Mouse (Mus musculus): ENCODE data around the gene Gpx4.

Gpx4 gene

GRCm38 (mm10) chr10:80072623-80073489 is 25.9 kb downstream of the Gpx4 start:
- no peak for DNase-seq (ENCODE audit: low spot score)

GRCm38 (mm10) chr10:80074813-80075601 is 28.0 kb downstream of the Gpx4 start:
- peak; percentile 66 for DNase-seq (ENCODE audit: low spot score)

GRCm38 (mm10) chr10:80075924-80076323 is 29.0 kb downstream of the Gpx4 start:
- no peak for DNase-seq (ENCODE audit: low spot score)

DNA sequence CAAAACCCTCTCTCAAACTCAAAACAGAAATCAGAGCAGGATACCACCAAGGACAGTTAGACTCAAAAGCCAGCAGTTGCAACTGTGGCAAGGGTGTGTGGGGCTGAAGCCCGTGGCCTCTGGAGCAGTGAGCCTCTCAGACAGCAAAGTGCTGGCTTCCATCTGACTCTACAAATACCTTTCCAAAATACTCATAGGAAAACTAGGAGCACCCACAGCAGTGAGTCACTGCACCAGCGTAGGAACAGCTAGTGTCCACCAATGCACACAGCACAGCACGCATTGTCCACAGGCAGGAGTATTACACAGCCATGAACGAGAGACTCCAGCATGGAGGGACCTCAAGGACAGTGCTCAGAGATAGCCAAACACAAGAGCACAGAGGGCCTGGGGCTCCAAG is 29.4 kb downstream of the Gpx4 start:
- DNase-seq (ENCODE audit: low spot score) = no peak

- no peak for DNase-seq (ENCODE audit: low spot score)
Observed at GRCm38 (mm10) chr10:80077312-80077711, 30.3 kb downstream of the Gpx4 start.

DNA sequence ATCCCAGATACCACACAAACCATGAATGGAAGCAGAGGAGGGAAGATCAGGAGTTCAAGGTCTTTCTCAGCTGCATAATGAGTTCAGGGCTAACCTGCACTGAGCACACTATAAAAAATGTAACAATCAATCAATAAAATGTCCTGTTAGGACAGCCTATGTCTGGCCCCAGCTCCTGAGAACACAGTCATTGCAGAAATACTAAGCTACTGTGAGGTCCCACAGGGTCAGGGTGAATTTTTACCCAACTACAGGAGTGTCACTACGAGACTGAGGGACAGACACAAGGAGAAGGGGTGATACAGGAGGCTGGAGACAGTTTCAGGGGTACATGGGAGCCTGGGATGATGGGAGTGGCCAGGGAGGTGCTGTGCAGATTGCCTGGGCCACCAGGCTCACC is 31.4 kb downstream of the Gpx4 start:
- DNase-seq (ENCODE audit: low spot score) = no peak

- peak; percentile 70 for DNase-seq (ENCODE audit: low spot score)
Observed at GRCm38 (mm10) chr10:80080396-80081070, 33.6 kb downstream of the Gpx4 start.

DNA sequence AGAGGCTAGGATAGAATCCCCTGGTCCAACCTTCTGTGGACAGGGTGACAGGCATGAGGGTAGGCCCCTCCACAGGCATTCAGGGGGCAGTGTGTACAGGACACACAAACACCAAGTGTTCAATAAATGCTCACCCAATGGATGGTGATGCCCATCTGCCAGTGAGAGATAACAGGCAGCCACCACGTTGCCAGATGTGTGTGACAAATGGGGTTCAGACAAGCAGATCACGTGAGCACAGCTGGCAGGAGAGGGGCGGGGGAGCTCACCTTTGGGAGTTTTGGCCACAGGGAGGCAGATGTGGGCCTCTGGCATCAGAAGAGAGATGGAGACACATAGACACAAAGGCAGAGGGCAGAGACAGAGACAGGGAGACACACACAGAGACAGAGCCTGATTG is 34.1 kb downstream of the Gpx4 start:
- peak; percentile 73 for DNase-seq (ENCODE audit: low spot score)

DNA sequence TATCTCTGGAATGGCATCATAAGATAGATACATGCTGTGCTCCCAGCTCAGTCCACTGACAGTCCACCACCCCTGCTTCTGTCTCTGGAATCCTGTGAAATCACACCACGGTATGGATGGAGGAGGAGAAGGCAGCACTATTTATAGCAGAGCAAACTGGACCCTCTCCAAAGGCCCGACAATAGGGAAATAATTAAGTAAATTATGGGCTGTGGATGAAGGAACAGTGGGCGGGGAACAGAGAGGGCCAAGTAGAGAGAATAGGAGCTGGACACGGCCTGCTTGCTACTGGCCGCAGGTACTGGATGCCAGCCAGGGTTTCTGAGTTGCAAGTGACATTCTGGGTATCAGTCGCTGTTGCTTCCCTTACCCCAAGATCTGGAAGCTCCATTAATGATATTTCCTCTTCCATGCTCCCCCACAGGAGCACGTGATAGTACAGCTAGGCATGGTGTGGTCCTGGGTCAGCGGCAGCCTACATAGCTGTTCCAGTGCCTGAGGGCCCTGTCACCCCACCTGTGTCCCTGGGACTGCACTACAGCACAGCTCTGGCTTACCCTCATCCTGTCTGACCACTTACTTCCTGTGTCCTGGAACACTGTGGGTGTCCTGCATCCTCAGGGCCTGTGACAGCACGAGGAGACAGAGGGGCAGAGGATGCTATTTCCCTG is 38.0 kb downstream of the Gpx4 start:
- no peak for DNase-seq (ENCODE audit: low spot score)

DNA sequence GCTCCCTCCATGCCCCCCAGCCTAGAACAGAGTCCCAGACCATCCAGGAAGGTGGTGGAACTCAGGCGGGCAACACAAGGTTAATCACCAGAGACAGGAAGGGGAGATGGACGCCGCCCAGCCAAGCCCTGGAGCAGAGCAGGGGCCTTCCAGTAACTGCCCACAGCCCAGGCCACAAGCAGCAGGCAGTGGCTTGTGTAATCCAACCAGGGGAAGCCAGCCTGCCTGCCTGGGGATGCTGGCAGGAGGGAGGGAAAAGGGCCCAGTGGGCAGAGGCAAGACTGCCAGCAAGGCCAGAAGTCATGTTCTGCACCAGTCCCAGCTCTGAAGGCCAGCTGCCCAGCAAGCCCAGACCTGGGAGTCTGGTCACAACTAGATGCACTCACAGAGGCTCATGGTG is 39.9 kb downstream of the Gpx4 start:
- no peak for DNase-seq (ENCODE audit: low spot score)

DNA sequence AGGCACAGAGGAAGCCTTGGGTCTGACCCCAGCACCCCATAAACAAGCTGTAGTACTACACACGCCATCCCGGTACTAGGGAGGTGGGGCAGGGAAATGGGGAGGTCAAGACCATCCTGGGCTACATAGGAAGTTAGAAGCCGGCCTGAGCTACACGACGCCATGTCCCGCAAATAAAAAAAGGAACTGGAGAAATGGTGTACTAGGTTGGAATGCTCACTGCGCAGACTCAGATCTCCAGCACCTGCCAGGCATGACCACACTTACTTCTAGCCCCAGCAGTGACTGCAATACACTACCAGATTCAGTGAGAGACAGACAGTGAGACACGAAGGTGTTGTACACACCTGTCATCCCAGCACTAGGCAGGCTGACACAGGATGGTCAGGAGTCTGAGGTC is 40.5 kb downstream of the Gpx4 start:
- DNase-seq (ENCODE audit: low spot score) = no peak

- no peak for DNase-seq (ENCODE audit: low spot score)
Observed at GRCm38 (mm10) chr10:80089146-80089545, 42.2 kb downstream of the Gpx4 start.

DNA sequence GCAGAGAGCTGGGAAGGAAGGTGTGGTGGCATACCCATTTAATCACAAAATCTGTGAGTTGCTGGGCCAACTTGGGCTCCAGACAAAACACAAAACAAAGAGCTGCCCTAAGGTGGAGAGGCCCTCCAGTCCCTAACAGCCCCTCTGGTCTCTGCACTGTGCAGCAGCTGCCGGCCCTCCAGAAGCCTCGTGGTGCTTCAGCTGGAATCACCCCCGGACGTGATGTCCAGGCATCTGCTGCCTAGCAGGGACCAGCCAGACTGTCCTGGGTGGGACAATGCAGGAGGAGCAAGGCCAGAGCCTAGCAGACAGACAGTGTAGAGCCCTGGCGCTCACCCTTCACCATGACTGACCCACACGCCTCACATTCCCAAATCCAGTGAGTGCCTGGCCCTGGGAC is 44.6 kb downstream of the Gpx4 start:
- DNase-seq (ENCODE audit: low spot score) = no peak

GRCm38 (mm10) chr10:80092690-80093089 is 45.7 kb downstream of the Gpx4 start:
- DNase-seq (ENCODE audit: low spot score) = no peak

- no peak for DNase-seq (ENCODE audit: low spot score)
Observed at GRCm38 (mm10) chr10:80094085-80094484, 47.1 kb downstream of the Gpx4 start.

GRCm38 (mm10) chr10:80094684-80095083 is 47.7 kb downstream of the Gpx4 start:
- DNase-seq (ENCODE audit: low spot score) = no peak

GRCm38 (mm10) chr10:80095547-80095946 is 48.6 kb downstream of the Gpx4 start:
- no peak for DNase-seq (ENCODE audit: low spot score)

DNA sequence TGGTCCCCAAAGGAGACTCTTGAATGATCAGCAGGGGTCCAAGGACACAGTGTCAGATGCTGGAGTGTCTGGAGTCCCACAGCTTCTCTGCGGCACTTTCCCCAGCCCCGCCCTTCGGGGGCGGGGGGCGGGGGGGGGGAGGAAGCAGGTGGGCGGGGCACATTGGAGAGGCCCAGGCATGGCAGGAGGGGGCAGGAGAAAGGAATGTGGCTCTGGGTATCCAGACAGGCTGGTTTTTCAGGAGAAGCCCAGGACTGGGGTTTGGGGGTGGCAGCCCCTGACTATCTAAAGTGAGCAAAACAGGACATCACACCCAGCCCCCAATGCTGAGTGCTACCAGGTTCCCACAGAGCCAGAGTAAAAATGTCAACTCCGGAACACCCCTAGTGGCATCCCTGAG is 50.3 kb downstream of the Gpx4 start:
- DNase-seq (ENCODE audit: low spot score) = no peak

DNA sequence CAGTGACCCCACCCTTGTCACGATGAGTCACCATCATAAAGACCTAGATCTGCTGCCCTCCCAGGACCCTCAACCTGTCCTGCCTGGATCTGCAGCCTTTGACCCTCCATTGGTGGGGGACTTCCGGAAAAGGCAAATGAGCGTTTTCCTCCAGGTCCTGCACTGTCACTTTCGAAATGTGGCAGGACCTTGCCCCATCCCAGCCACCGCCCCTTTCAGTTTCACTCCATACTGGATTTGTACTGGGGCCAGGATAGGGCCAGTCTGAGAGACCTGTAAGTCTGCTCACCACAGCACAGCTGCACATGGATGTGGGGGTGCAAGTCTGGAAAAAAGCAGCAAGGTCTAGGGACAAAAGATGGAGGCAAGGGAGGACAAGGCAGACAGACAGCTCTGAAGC is 51.7 kb downstream of the Gpx4 start:
- no peak for DNase-seq (ENCODE audit: low spot score)

- DNase-seq (ENCODE audit: low spot score) = no peak
Observed at GRCm38 (mm10) chr10:80100982-80101381, 54.0 kb downstream of the Gpx4 start.

DNA sequence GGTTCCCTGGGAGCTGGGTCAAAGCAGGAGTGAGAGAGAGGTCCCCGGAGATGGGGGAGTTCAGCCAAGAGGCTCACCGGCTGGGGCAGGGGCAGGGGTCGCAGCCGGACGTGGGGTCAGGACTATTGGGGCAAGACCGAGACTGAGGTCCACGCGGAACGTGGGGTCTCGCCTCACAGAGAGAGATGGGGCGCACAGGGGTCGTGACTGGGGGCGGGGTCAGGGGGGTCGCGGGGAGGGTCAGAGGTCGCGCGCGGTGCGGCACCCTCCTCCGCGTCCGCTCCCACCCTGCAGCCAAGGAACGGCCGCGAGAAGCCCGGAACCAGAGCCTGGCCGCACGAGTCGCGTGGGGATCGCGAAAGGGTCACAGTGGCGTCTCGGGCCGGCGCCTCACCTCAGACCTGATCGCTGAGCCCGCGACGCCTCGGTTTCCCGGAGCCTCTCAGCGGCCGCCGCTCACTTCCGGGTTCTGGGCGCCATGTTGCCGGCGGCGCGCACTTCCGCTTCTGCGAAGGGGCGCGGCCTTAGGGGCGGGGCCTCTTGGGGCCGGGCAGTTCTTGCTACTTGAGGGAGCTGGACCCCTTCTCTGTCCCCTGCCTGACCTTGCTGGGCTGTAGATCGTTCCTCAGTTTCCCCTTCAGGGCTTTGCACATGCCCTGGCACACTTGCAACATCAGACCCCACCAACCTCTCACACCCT is 55.4 kb downstream of the Gpx4 start:
- DNase-seq (ENCODE audit: low spot score) = peak; percentile 86

- DNase-seq (ENCODE audit: low spot score) = no peak
Observed at GRCm38 (mm10) chr10:80103032-80103431, 56.1 kb downstream of the Gpx4 start.

Data from spleen, adult 12 weeks (tissue).